Mouse (Mus musculus): ENCODE measurements around the gene Sox3.

The Sox3 gene

GRCm38 (mm10) chrX:60892801-60893681, at the start of gene Sox3:
Sox3 (minus strand) TSS chrX:60893430.
- no peak for DNase-seq

GRCm38 (mm10) chrX:60940225-60940624, 47.0 kb upstream of the Sox3 start:
- DNase-seq: no peak

- no peak for DNase-seq
Observed at GRCm38 (mm10) chrX:60899546-60899945, 6.3 kb upstream of the Sox3 start.

- no peak for DNase-seq
Observed at GRCm38 (mm10) chrX:60898641-60899040, 5.4 kb upstream of the Sox3 start.

- no peak for DNase-seq
Observed at GRCm38 (mm10) chrX:60896296-60896695, 3.1 kb upstream of the Sox3 start.

GRCm38 (mm10) chrX:60895416-60895815, 2.2 kb upstream of the Sox3 start:
- no peak for DNase-seq

- no peak for DNase-seq
Observed at GRCm38 (mm10) chrX:60893720-60894543, 702 bp upstream of the Sox3 start.

GRCm38 (mm10) chrX:60892098-60892800, 981 bp downstream of the Sox3 start:
- DNase-seq: peak; percentile 5

GRCm38 (mm10) chrX:60891329-60892095, 1.7 kb downstream of the Sox3 start:
- no peak for DNase-seq

GRCm38 (mm10) chrX:60890651-60891050, 2.6 kb downstream of the Sox3 start:
- DNase-seq: no peak

GRCm38 (mm10) chrX:60889956-60890485, 3.2 kb downstream of the Sox3 start:
- no peak for DNase-seq
